ENCODE assay signal across 19 mouse cellular contexts in genomic region chr19:44127729-44128497, GRCm38 (mm10).
"Had no signal": no experiment of that assay in that cellular context is flagged by ENCODE, and none has a peak within 500 bp of the region (broad histone marks: within the 10 kb centered on the region; RNA-seq: fewer than 3 reads in every experiment).

No protein-coding gene starts in this region.

- H3K27me3 ChIP-seq: midbrain, embryonic 12.5 days; neural tube, embryonic 13.5 days; neural tube, embryonic 15.5 days had no signal

- H3K4me1 ChIP-seq: midbrain, embryonic 10.5 days; midbrain, embryonic 12.5 days; neural tube, embryonic 13.5 days; neural tube, embryonic 15.5 days had no signal

- H3K4me3 ChIP-seq: midbrain, embryonic 10.5 days; midbrain, embryonic 12.5 days; myocyte; neural tube, embryonic 13.5 days; neural tube, embryonic 15.5 days had no signal

- H3K27ac ChIP-seq: midbrain, embryonic 10.5 days; midbrain, embryonic 12.5 days; neural tube, embryonic 13.5 days; neural tube, embryonic 15.5 days had no signal

- DNase-seq: lung, adult 18-20 months; lung, embryonic 14.5 days; lung, postnatal 10 days; lung, postnatal 4 days; midbrain, embryonic 14.5 days; retina, postnatal 1 day; right cerebral cortex, adult 18-20 months; right cerebral cortex, postnatal 25 days; right cerebral cortex, postnatal 4 days; spleen, adult 18-20 months; thymus, adult 2 months; thymus, postnatal 25 days; thymus, postnatal 4 days had no signal

- ATAC-seq: midbrain, embryonic 16.5 days had no signal

- H3K4me2 ChIP-seq: lung, embryonic 14.5 days; midbrain, embryonic 12.5 days; neural tube, embryonic 13.5 days; neural tube, embryonic 15.5 days had no signal

- H3K9ac ChIP-seq: lung, embryonic 14.5 days; midbrain, embryonic 12.5 days; neural tube, embryonic 13.5 days; neural tube, embryonic 15.5 days had no signal

- H3K9me3 ChIP-seq: midbrain, embryonic 10.5 days; midbrain, embryonic 12.5 days; neural tube, embryonic 13.5 days; neural tube, embryonic 15.5 days had no signal
